In genomic region chr7:127342332-127342731, GRCm38 (mm10) we compare ENCODE assay signal across 10 mouse cellular contexts. TPM values are rescaled to one million over a fixed set of nuclear protein-coding genes. Genes with fewer than 3 reads are reported as not detected.
DNase-seq lines count a peak whose midpoint lies in the region; ATAC-seq lines count a peak whose summit lies in the region.
"Had no signal": no experiment of that assay in that cellular context is flagged by ENCODE, and none has a peak within 500 bp of the region (broad histone marks: within the 10 kb centered on the region; RNA-seq: fewer than 3 reads in every experiment).

No protein-coding gene starts in this region.

- 54% methylated on average over 4 of the region's 4 CpGs for WGBS in kidney, embryonic 15.5 days
- WGBS in intestine, embryonic 16.5 days, result 48% methylated on average over 4 of the region's 4 CpGs
- WGBS in limb, embryonic 10.5 days, result 55% methylated on average over 4 of the region's 4 CpGs

- H3K27ac ChIP-seq in kidney, embryonic 15.5 days, result no peak overlapping the region
- peak overlapping the region; percentile 73 for H3K27ac ChIP-seq in intestine, embryonic 16.5 days (ENCODE audit: low read length)
- H3K27ac ChIP-seq in limb, embryonic 10.5 days, result no peak overlapping the region

- no peak overlapping the region for H3K4me2 ChIP-seq in kidney, embryonic 15.5 days
- no peak overlapping the region for H3K4me2 ChIP-seq in intestine, embryonic 16.5 days (ENCODE audit: low read depth, low read length)

- peaks cover 40% of the 10 kb centered on the region for H3K4me1 ChIP-seq in kidney, embryonic 15.5 days
- peaks cover 25% of the 10 kb centered on the region for H3K4me1 ChIP-seq in intestine, embryonic 16.5 days (ENCODE audit: control insufficient read depth, insufficient read depth, low read length)
- peaks cover 33% of the 10 kb centered on the region for H3K4me1 ChIP-seq in limb, embryonic 10.5 days

- peaks cover 31% of the 10 kb centered on the region for H3K36me3 ChIP-seq in kidney, embryonic 15.5 days
- peaks cover 12% of the 10 kb centered on the region for H3K36me3 ChIP-seq in intestine, embryonic 16.5 days (ENCODE audit: control insufficient read depth, insufficient read depth, low read length)
- peaks cover 39% of the 10 kb centered on the region for H3K36me3 ChIP-seq in limb, embryonic 10.5 days

- ATAC-seq in kidney, embryonic 15.5 days (replicated peaks; ENCODE audit: low FRiP score), result no peak
- ATAC-seq in CD4-positive, CD25-positive, alpha-beta regulatory T cell, adult 4 months, result peak; percentile 63
- no peak for ATAC-seq in intestine, embryonic 16.5 days
- ATAC-seq in erythroid progenitor cell, adult 5-6 weeks (replicated peaks; ENCODE audit: low FRiP score, poor library complexity, severe bottlenecking), result no peak

- H3K4me3 ChIP-seq in kidney, embryonic 15.5 days (replicated peaks), result no peak overlapping the region
- no peak overlapping the region for H3K4me3 ChIP-seq in intestine, embryonic 16.5 days (ENCODE audit: low read length)
- H3K4me3 ChIP-seq in limb, embryonic 10.5 days, result no peak overlapping the region
- H3K4me3 ChIP-seq: erythroblast, embryonic 14.5 days; myocyte had no signal

- H3K9me3 ChIP-seq in kidney, embryonic 15.5 days (replicated peaks), result no peaks in the 10 kb centered on the region
- no peaks in the 10 kb centered on the region for H3K9me3 ChIP-seq in intestine, embryonic 16.5 days (ENCODE audit: control insufficient read depth, low read length)
- no peaks in the 10 kb centered on the region for H3K9me3 ChIP-seq in limb, embryonic 10.5 days (replicated peaks)

- no peaks in the 10 kb centered on the region for H3K27me3 ChIP-seq in kidney, embryonic 15.5 days
- H3K27me3 ChIP-seq in intestine, embryonic 16.5 days (replicated peaks; ENCODE audit: control insufficient read depth, insufficient read depth, low read length), result no peaks in the 10 kb centered on the region
- H3K27me3 ChIP-seq in limb, embryonic 10.5 days (ENCODE audit: low read depth, poor library complexity, severe bottlenecking), result no peaks in the 10 kb centered on the region

- peak; percentile 32 to 47 for DNase-seq in kidney, adult 8-10 months
- DNase-seq in A20 (ENCODE audit: low read depth, low spot score), result peak; percentile 58
- DNase-seq in limb, embryonic 10.5 days (ENCODE audit: low spot score), result no peak
- no peak for DNase-seq in gastrocnemius, adult 18-20 months (ENCODE audit: low spot score)

- no peak overlapping the region for H3K9ac ChIP-seq in kidney, embryonic 15.5 days
- no peak overlapping the region for H3K9ac ChIP-seq in intestine, embryonic 16.5 days (ENCODE audit: low read depth, low read length)

RNA-seq across cellular contexts. Expression of gene Zfp768, which starts 3.1 kb away (rescaled TPM):
- polyA plus RNA-seq in kidney, embryonic 15.5 days (2015; fragmentation: Nextera tagmentation; extraction: Ambion mirVana), result 21.5 and 25.1 TPM in 2 replicates
- not detected for polyA plus RNA-seq in CD4-positive, CD25-positive, alpha-beta regulatory T cell, adult 4 months (2017; shearing (Covaris generic))
- polyA plus RNA-seq in intestine, embryonic 16.5 days (2015; fragmentation: Nextera tagmentation; extraction: Ambion mirVana), result 21.9 and 23.4 TPM in 2 replicates
- polyA plus RNA-seq in limb, embryonic 10.5 days (2016; fragmentation: Nextera tagmentation; extraction: Ambion mirVana), result 23.1 and 23.8 TPM in 2 replicates
- total RNA-seq in erythroid progenitor cell, adult 5-6 weeks (2015; ENCODE audit: low replicate concordance), result 0.72 TPM in 1 of 2 replicates, not detected in the other
- total RNA-seq in erythroid progenitor cell, adult 5-6 weeks (2017; ENCODE audit: low replicate concordance), result 0.39 and 1.3 TPM in 2 replicates
- 10 to 100 TPM; 36.4 to 41.6 TPM for total RNA-seq in gastrocnemius, adult 18-20 months (2021)

RNA-seq across cellular contexts. Expression of gene Zfp747, which starts 33.5 kb away (rescaled TPM):
- 8.3 and 10.7 TPM in 2 replicates for polyA plus RNA-seq in kidney, embryonic 15.5 days (2015; fragmentation: Nextera tagmentation; extraction: Ambion mirVana)
- 10 to 100 TPM; 12.7 to 17.6 TPM for polyA plus RNA-seq in CD4-positive, CD25-positive, alpha-beta regulatory T cell, adult 4 months (2017; shearing (Covaris generic))
- 11.7 and 13.6 TPM in 2 replicates for polyA plus RNA-seq in intestine, embryonic 16.5 days (2015; fragmentation: Nextera tagmentation; extraction: Ambion mirVana)
- polyA plus RNA-seq in limb, embryonic 10.5 days (2016; fragmentation: Nextera tagmentation; extraction: Ambion mirVana), result 7.9 and 9.5 TPM in 2 replicates
- 0.42 TPM in 1 of 2 replicates, not detected in the other for total RNA-seq in erythroid progenitor cell, adult 5-6 weeks (2015; ENCODE audit: low replicate concordance)
- total RNA-seq in erythroid progenitor cell, adult 5-6 weeks (2017; ENCODE audit: low replicate concordance), result 2.4 TPM in 1 of 2 replicates, not detected in the other
- total RNA-seq in gastrocnemius, adult 18-20 months (2021), result 1 to 10 TPM; 2.4 to 2.6 TPM

RNA-seq across cellular contexts. Expression of gene 9130019O22Rik, which starts 44.6 kb away (rescaled TPM):
- 5.7 and 6.3 TPM in 2 replicates for polyA plus RNA-seq in kidney, embryonic 15.5 days (2015; fragmentation: Nextera tagmentation; extraction: Ambion mirVana)
- 1 to 10 TPM; 7.3 to 9.9 TPM for polyA plus RNA-seq in CD4-positive, CD25-positive, alpha-beta regulatory T cell, adult 4 months (2017; shearing (Covaris generic))
- polyA plus RNA-seq in intestine, embryonic 16.5 days (2015; fragmentation: Nextera tagmentation; extraction: Ambion mirVana), result 6.9 and 7.2 TPM in 2 replicates
- polyA plus RNA-seq in limb, embryonic 10.5 days (2016; fragmentation: Nextera tagmentation; extraction: Ambion mirVana), result 5.2 and 7.2 TPM in 2 replicates
- total RNA-seq in erythroid progenitor cell, adult 5-6 weeks (2015; ENCODE audit: low replicate concordance), result 1.1 TPM in 1 of 2 replicates, not detected in the other
- 0.26 TPM in 1 of 2 replicates, not detected in the other for total RNA-seq in erythroid progenitor cell, adult 5-6 weeks (2017; ENCODE audit: low replicate concordance)
- 1 to 10 TPM; 1.8 to 2.2 TPM for total RNA-seq in gastrocnemius, adult 18-20 months (2021)

RNA-seq across cellular contexts. Expression of gene Itgal, which starts 46.3 kb away (rescaled TPM):
- polyA plus RNA-seq in kidney, embryonic 15.5 days (2015; fragmentation: Nextera tagmentation; extraction: Ambion mirVana), result 0.82 and 1.2 TPM in 2 replicates
- 100 to 1,000 TPM; 169 to 297 TPM for polyA plus RNA-seq in CD4-positive, CD25-positive, alpha-beta regulatory T cell, adult 4 months (2017; shearing (Covaris generic))
- polyA plus RNA-seq in intestine, embryonic 16.5 days (2015; fragmentation: Nextera tagmentation; extraction: Ambion mirVana), result 2.4 and 2.8 TPM in 2 replicates
- 0.46 and 0.69 TPM in 2 replicates for polyA plus RNA-seq in limb, embryonic 10.5 days (2016; fragmentation: Nextera tagmentation; extraction: Ambion mirVana)
- 14.3 and 18.7 TPM in 2 replicates for total RNA-seq in erythroid progenitor cell, adult 5-6 weeks (2015; ENCODE audit: low replicate concordance)
- total RNA-seq in erythroid progenitor cell, adult 5-6 weeks (2017; ENCODE audit: low replicate concordance), result 2.1 and 3.9 TPM in 2 replicates
- under 1 TPM; 0.21 to 0.33 TPM for total RNA-seq in gastrocnemius, adult 18-20 months (2021)

RNA-seq across cellular contexts. Expression of gene E430018J23Rik, which starts 51.1 kb away (rescaled TPM):
- polyA plus RNA-seq in kidney, embryonic 15.5 days (2015; fragmentation: Nextera tagmentation; extraction: Ambion mirVana), result 7.1 and 8.0 TPM in 2 replicates
- polyA plus RNA-seq in CD4-positive, CD25-positive, alpha-beta regulatory T cell, adult 4 months (2017; shearing (Covaris generic)), result 1 to 10 TPM; 3.2 to 5.5 TPM
- polyA plus RNA-seq in intestine, embryonic 16.5 days (2015; fragmentation: Nextera tagmentation; extraction: Ambion mirVana), result 8.2 and 10.2 TPM in 2 replicates
- polyA plus RNA-seq in limb, embryonic 10.5 days (2016; fragmentation: Nextera tagmentation; extraction: Ambion mirVana), result 5.7 and 7.0 TPM in 2 replicates
- not detected in 2 replicates for total RNA-seq in erythroid progenitor cell, adult 5-6 weeks (2015; ENCODE audit: low replicate concordance)
- total RNA-seq in erythroid progenitor cell, adult 5-6 weeks (2017; ENCODE audit: low replicate concordance), result not detected in 2 replicates
- total RNA-seq in gastrocnemius, adult 18-20 months (2021), result 1 to 10 TPM; 1.7 to 1.8 TPM
- polyA plus RNA-seq: erythroblast, embryonic 14.5 days had no signal

Comparison
In these comparisons a context has a peak if more than half of its experiments do, and no peak if none do; other contexts are left out.
1. DNase-seq: peak in kidney, adult 8-10 months (2 of 2) and A20 (single experiment); none in limb, embryonic 10.5 days (single experiment) and gastrocnemius, adult 18-20 months (single experiment).
2. RNA of gene Zfp768, which starts 3.1 kb away (polyA plus RNA-seq): 21.5 to 25.1 TPM in kidney, embryonic 15.5 days, 23.1 to 23.8 TPM in limb, embryonic 10.5 days and 21.9 to 23.4 TPM in intestine, embryonic 16.5 days; not detected in CD4-positive, CD25-positive, alpha-beta regulatory T cell, adult 4 months; every median in the first group is over 10 times any median in the second.